Mouse (Mus musculus): ENCODE data around the gene Mttp.

- TF ChIP-seq POLR2A (IDR thresholded peaks at IDR 0.05; ENCODE audit: control insufficient read depth in 1 of 2, insufficient read depth in 1 of 2, low read depth in 1 of 2, low read length in 2 of 2, poor library complexity in 1 of 2) = no peak
- TF ChIP-seq CTCF (IDR thresholded peaks at IDR 0.05 in 2 of 3, conservative IDR thresholded peaks at IDR 0.05 in 1 of 3; ENCODE audit: control insufficient read depth in 1 of 3, insufficient read depth in 1 of 3, low read depth in 2 of 3, low read length in 3 of 3, poor library complexity in 1 of 3, severe bottlenecking in 1 of 3) = peak; percentile 14 to 18 (median 15); a peak in 2 of 6 replicates
- no peak for TF ChIP-seq MAFK (IDR thresholded peaks at IDR 0.05; ENCODE audit: borderline replicate concordance, low read depth, low read length)
- no peak for TF ChIP-seq TBP (IDR thresholded peaks at IDR 0.05; ENCODE audit: low read depth, low read length)
- TF ChIP-seq EP300 (IDR thresholded peaks at IDR 0.05; ENCODE audit: low read depth in 1 of 2, low read length in 2 of 2) = no peak
- no peak for TF ChIP-seq MAZ (IDR thresholded peaks at IDR 0.05; ENCODE audit: low read depth, low read length)
- TF ChIP-seq ETS1 (IDR thresholded peaks at IDR 0.05; ENCODE audit: low read depth, low read length) = no peak
- TF ChIP-seq NELFE (IDR thresholded peaks at IDR 0.05; ENCODE audit: low read depth, low read length) = no peak
- no peak for TF ChIP-seq USF2 (IDR thresholded peaks at IDR 0.05; ENCODE audit: borderline replicate concordance in 1 of 2, insufficient read depth in 1 of 2, low read depth in 1 of 2, low read length in 2 of 2)
- TF ChIP-seq CHD1 (IDR thresholded peaks at IDR 0.05; ENCODE audit: low read depth, low read length) = no peak
- no peak for TF ChIP-seq MAX (IDR thresholded peaks at IDR 0.05; ENCODE audit: low read length)
- TF ChIP-seq ZNF384 (IDR thresholded peaks at IDR 0.05; ENCODE audit: low read depth, low read length) = no peak
- no peak for TF ChIP-seq UBTF (IDR thresholded peaks at IDR 0.05; ENCODE audit: borderline replicate concordance, insufficient read depth, low read depth, low read length)
Measured at GRCm38 (mm10) chr3:138148811-138149210, 4.0 kb upstream of the Mttp start.

All from MEL (cell line).